Mouse (Mus musculus) liver, embryonic 14.5 days (tissue): ENCODE results near the gene Tulp2. TPM values are rescaled to one million over a fixed set of nuclear protein-coding genes. Genes with fewer than 3 reads are reported as not detected.

Experiments
- ATAC-seq: fragments of 200-750 bp; cut with Nextera tagmentation; 2 replicates; pipeline ENCODE4 v1.8.0; 2017; ENCODE audit warnings: moderate number of reproducible peaks, mild to moderate bottlenecking, moderate library complexity; ENCODE audit not compliant: insufficient read depth
- DNase-seq, 3 experiments: peaks; one replicate each; pipeline ENCODE4 v3.0.0-alpha.2; 2012 to 2013; ENCODE audit warnings: low read depth in 3 of 3, low spot score in 3 of 3
- H3K27ac ChIP-seq: fragments of 300-500 bp; sonication (generic); 2 replicates; pipeline ENCODE4 v1.5.1; 2014; ENCODE audit warnings: moderate library complexity, mild to moderate bottlenecking, control low read depth, inconsistent platforms
- H3K27me3 ChIP-seq: fragments of 300-500 bp; sonication (generic); 2 replicates; pipeline ENCODE4 v1.6.1; 2014; ENCODE audit warnings: mild to moderate bottlenecking, low read length, moderate library complexity; ENCODE audit not compliant: control insufficient read depth, insufficient read depth
- H3K36me3 ChIP-seq: fragments of 300-500 bp; sonication (generic); replicated peaks from 2 replicates; pipeline ENCODE4 v1.6.1; 2014; ENCODE audit warnings: low read depth; ENCODE audit not compliant: control insufficient read depth, insufficient read depth
- H3K4me1 ChIP-seq, 2 experiments: fragments of 200-500 bp in 1 of 2; fragments of 300-500 bp in 1 of 2; sonication (generic) in 1 of 2; replicated peaks; 2 replicates each; pipeline ENCODE4 v1.6.1; 2012 to 2014; ENCODE audit warnings: antibody characterized with exemption in 1 of 2, inconsistent platforms in 1 of 2, low read length in 1 of 2; ENCODE audit not compliant: control insufficient read depth in 2 of 2, insufficient read depth in 2 of 2
- H3K4me2 ChIP-seq: fragments of 300-500 bp; sonication (generic); 2 replicates; pipeline ENCODE4 v1.6.1; 2014; ENCODE audit warnings: low read depth, mild to moderate bottlenecking, control low read depth, moderate library complexity
- H3K4me3 ChIP-seq, 2 experiments: fragments of 200-500 bp in 1 of 2; fragments of 300-500 bp in 1 of 2; sonication (generic) in 1 of 2; 2 replicates each; pipeline ENCODE4 v1.5.1; 2012 to 2014; ENCODE audit warnings: low read depth in 2 of 2, low read length in 2 of 2, mild to moderate bottlenecking in 2 of 2, control low read depth in 1 of 2, inconsistent platforms in 1 of 2, moderate library complexity in 1 of 2; ENCODE audit not compliant: insufficient read depth in 1 of 2
- H3K9ac ChIP-seq: fragments of 300-500 bp; sonication (generic); replicated peaks from 2 replicates; pipeline ENCODE4 v1.6.1; 2014; ENCODE audit warnings: mild to moderate bottlenecking, control low read depth, moderate library complexity
- H3K9me3 ChIP-seq: fragments of 300-500 bp; sonication (generic); 2 replicates; pipeline ENCODE4 v1.6.1; 2016; ENCODE audit warnings: low read length, mixed read lengths; ENCODE audit not compliant: control insufficient read depth
- CTCF ChIP-seq: IDR thresholded peaks from 2 replicates; pipeline ENCODE4 v1.5.1; 2016; ENCODE audit warnings: antibody characterized with exemption, low read depth, control low read depth
- EP300 ChIP-seq: IDR thresholded peaks from 2 replicates; pipeline ENCODE4 v1.6.1; 2016; ENCODE audit warnings: antibody characterized with exemption, low read depth
- WGBS: fragments of 180-500 bp; shearing (Covaris S2); extraction: QIAGEN DNeasy Blood & Tissue Kit; methylation state at CpG from one replicate; pipeline ENCODE4 v1.1.7; 2014; ENCODE audit not compliant: insufficient replicate concordance; 5-methylcytosine and 5-hydroxymethylcytosine counted together
- polyA plus RNA-seq, 2 experiments: library from polyadenylated mRNA; depleted of rRNA in 1 of 2; stranded (reverse) in 1 of 2; unstranded in 1 of 2; fragments of >200 nt; fragmentation: Nextera tagmentation in 1 of 2; extraction: Ambion mirVana in 1 of 2; gene quantifications; 2 replicates each; pipeline versions ENCODE4 v1.2.1 to v1.2.3; 2012 to 2014

Gene Tulp2
- 0.06 and 0.13 TPM in 2 replicates for polyA plus RNA-seq (2012; rRNA removed)
- polyA plus RNA-seq (2014; fragmentation: Nextera tagmentation; extraction: Ambion mirVana): 0.47 and 0.57 TPM in 2 replicates

GRCm38 (mm10) chr7:45481374-45481927 is at the start of gene Tulp2:
Gene Tulp2, plus strand, starts transcription at chr7:45481877.
- Histone ChIP-seq H3K9me3 (no peaks in the 10 kb centered on the region), H3K27ac (no peak within 1 kb of the TSS), H3K9ac (no peak within 1 kb of the TSS), H3K27me3 (no peaks in the 10 kb centered on the region), H3K36me3 (no peaks in the 10 kb centered on the region), H3K4me2 (no peak within 1 kb of the TSS), H3K4me3 (no peak within 1 kb of the TSS), H3K4me1 (peaks cover 7 to 15% of the 10 kb centered on the region in 2 experiments; a peak in 3 of 4 replicates)
- TF ChIP-seq CTCF (no peak), EP300 (no peak)
- DNase-seq (peak in 1 of 3 experiments; percentile 51), ATAC-seq (peak; percentile 72)
- WGBS: 34% methylated on average over 15 of the region's 15 CpGs

DNA sequence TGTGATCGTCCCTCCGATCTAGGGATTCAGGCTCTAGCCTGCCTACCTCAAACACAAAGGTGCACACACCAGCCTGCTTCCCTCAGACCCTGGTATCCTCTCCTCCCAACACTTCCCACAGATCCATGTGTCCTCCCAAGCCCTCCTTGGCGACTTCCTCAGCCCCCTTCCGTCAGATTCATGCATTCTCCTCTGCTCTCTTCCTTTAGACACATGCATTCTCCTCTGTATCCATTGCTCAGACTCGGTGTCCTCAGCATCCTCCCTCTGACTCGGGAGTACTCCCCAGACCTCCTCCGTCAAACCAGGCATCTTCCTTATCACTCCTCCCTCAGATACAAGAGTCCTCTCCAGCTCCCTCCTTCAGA is 47.9 kb upstream of the Tulp2 start:
- Histone ChIP-seq H3K27me3 (no peaks in the 10 kb centered on the region), H3K36me3 (peaks cover 5% of the 10 kb centered on the region), H3K4me3 (peak overlapping the region; percentile 87 to 97), H3K9ac (peak overlapping the region; percentile 89), H3K9me3 (no peaks in the 10 kb centered on the region), H3K4me1 (peaks cover 0 to 14% of the 10 kb centered on the region in 2 experiments; a peak in 2 of 4 replicates), H3K27ac (peak overlapping the region; percentile 79), H3K4me2 (peak overlapping the region; percentile 88)
- no peak for TF ChIP-seq CTCF
- no peak for DNase-seq
- ATAC-seq: no peak
- WGBS: under 1% methylated on average over 7 of the region's 7 CpGs

- DNase-seq (peak; percentile 99 to 100 (median 100)), ATAC-seq (peak; percentile 97)
- Histone ChIP-seq H3K4me3 (peak within 1 kb of the TSS; percentile 87 to 97), H3K27ac (peak within 1 kb of the TSS; percentile 79), H3K9me3 (no peaks in the 10 kb centered on the region), H3K4me1 (peaks cover 0 to 14% of the 10 kb centered on the region in 2 experiments; a peak in 2 of 4 replicates), H3K36me3 (peaks cover 3% of the 10 kb centered on the region; the same call in 1 of the 2 replicates), H3K4me2 (peak within 1 kb of the TSS; percentile 88), H3K27me3 (no peaks in the 10 kb centered on the region), H3K9ac (peak within 1 kb of the TSS; percentile 89)
- TF ChIP-seq CTCF: peak; percentile 99
- TF ChIP-seq EP300: peak; percentile 67
- WGBS: under 1% methylated on average over 45 of the region's 45 CpGs
Measured at GRCm38 (mm10) chr7:45434203-45435015, 47.3 kb upstream of the Tulp2 start, which contains the start of gene Gys1. Gene Gys1, plus strand, starts transcription at chr7:45434844.

DNA sequence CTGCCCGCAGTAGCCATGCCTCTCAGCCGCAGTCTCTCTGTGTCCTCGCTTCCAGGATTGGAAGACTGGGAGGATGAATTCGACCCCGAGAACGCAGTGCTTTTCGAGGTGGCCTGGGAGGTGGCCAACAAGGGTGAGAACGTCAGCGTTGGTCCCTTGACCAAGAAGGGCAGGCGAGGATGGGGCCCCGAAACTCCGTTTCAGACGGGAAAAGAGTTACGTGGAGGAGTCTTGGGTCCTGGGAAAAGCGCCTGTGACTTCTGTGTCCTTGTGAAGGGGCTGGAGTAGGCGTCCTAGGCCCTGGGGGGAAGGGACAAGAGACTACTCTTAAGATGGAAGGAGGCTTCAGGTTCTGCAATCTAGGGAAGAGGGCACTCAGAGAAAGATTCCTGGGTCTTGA is 46.6 kb upstream of the Tulp2 start:
- Histone ChIP-seq H3K4me2 (peak overlapping the region; percentile 73), H3K9ac (peak overlapping the region; percentile 58), H3K4me3 (peak overlapping the region; percentile 39 to 51), H3K9me3 (no peaks in the 10 kb centered on the region), H3K27me3 (no peaks in the 10 kb centered on the region), H3K27ac (no peak overlapping the region), H3K4me1 (peaks cover 0 to 14% of the 10 kb centered on the region in 2 experiments; a peak in 2 of 4 replicates), H3K36me3 (peaks cover 3% of the 10 kb centered on the region; the same call in 1 of the 2 replicates)
- no peak for TF ChIP-seq CTCF
- no peak for TF ChIP-seq EP300
- no peak for DNase-seq
- ATAC-seq: no peak
- WGBS: 5% methylated on average over 16 of the region's 16 CpGs

DNA sequence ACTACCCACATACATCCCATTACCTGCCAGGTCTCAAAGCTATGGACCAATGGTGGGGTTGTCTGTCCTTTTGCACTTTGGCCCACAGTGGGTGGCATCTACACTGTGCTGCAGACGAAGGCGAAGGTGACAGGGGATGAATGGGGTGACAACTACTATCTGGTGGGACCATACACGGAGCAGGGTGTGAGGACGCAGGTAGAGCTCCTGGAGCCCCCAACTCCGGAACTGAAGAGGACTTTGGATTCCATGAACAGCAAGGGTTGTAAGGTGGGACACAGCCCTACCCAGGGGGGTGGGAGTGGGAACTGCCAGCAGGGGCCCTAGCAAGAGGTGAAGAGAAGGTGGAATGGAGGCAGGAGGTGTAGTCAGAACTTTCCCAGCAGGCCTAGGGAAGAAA is 45.2 kb upstream of the Tulp2 start:
- Histone ChIP-seq H3K9ac (no peak overlapping the region), H3K27ac (no peak overlapping the region), H3K4me3 (no peak overlapping the region), H3K4me2 (no peak overlapping the region), H3K27me3 (no peaks in the 10 kb centered on the region), H3K36me3 (peaks cover 2% of the 10 kb centered on the region; the same call in 1 of the 2 replicates), H3K9me3 (no peaks in the 10 kb centered on the region), H3K4me1 (peaks cover 0 to 14% of the 10 kb centered on the region in 2 experiments; a peak in 2 of 4 replicates)
- ATAC-seq (no peak), DNase-seq (no peak)
- TF ChIP-seq EP300 (no peak), CTCF (no peak)
- WGBS: 70% methylated on average over 5 of the region's 5 CpGs
